Mouse (Mus musculus) ovary, postnatal 36 days (tissue): Measurements from ENCODE around the gene Trio.

Experiments used
- DNase-seq: peaks from one replicate; pipeline ENCODE4 v3.0.0; 2022; ENCODE audit warnings: low spot score, mixed read lengths

Trio gene

GRCm38 (mm10) chr15:27876327-27876726 is 149.3 kb downstream of the Trio start:
- DNase-seq: no peak

GRCm38 (mm10) chr15:27875753-27876152 is 149.9 kb downstream of the Trio start:
- DNase-seq: no peak

- DNase-seq: no peak
Observed at GRCm38 (mm10) chr15:27873747-27874320, 151.8 kb downstream of the Trio start.

- no peak for DNase-seq
Observed at GRCm38 (mm10) chr15:27872286-27872685, 153.4 kb downstream of the Trio start.

GRCm38 (mm10) chr15:27871708-27872107 is 153.9 kb downstream of the Trio start:
- no peak for DNase-seq

GRCm38 (mm10) chr15:27871260-27871659 is 154.4 kb downstream of the Trio start:
- DNase-seq: no peak

- no peak for DNase-seq
Observed at GRCm38 (mm10) chr15:27869001-27869400, 156.6 kb downstream of the Trio start.

- DNase-seq: no peak
Observed at GRCm38 (mm10) chr15:27867831-27868230, 157.8 kb downstream of the Trio start.

GRCm38 (mm10) chr15:27866471-27866870 is 159.2 kb downstream of the Trio start:
- no peak for DNase-seq

GRCm38 (mm10) chr15:27866053-27866452 is 159.6 kb downstream of the Trio start:
- no peak for DNase-seq

- no peak for DNase-seq
Observed at GRCm38 (mm10) chr15:27864397-27864796, 161.3 kb downstream of the Trio start.

- no peak for DNase-seq
Observed at GRCm38 (mm10) chr15:27862949-27863348, 162.7 kb downstream of the Trio start.

GRCm38 (mm10) chr15:27860439-27860838 is 165.2 kb downstream of the Trio start:
- DNase-seq: no peak

- DNase-seq: no peak
Observed at GRCm38 (mm10) chr15:27859590-27859989, 166.1 kb downstream of the Trio start.

GRCm38 (mm10) chr15:27859115-27859514 is 166.5 kb downstream of the Trio start:
- no peak for DNase-seq

- DNase-seq: no peak
Observed at GRCm38 (mm10) chr15:27858179-27858819, 167.3 kb downstream of the Trio start.

- no peak for DNase-seq
Observed at GRCm38 (mm10) chr15:27857242-27857641, 168.4 kb downstream of the Trio start.

- DNase-seq: no peak
Observed at GRCm38 (mm10) chr15:27856050-27856787, 169.4 kb downstream of the Trio start.

GRCm38 (mm10) chr15:27851312-27851711 is 174.3 kb downstream of the Trio start:
- DNase-seq: no peak

GRCm38 (mm10) chr15:27850904-27851303 is 174.7 kb downstream of the Trio start:
- DNase-seq: peak; percentile 41

- DNase-seq: peak; percentile 21
Observed at GRCm38 (mm10) chr15:27849910-27850309, 175.7 kb downstream of the Trio start.

- DNase-seq: no peak
Observed at GRCm38 (mm10) chr15:27841696-27842095, 184.0 kb downstream of the Trio start.

- DNase-seq: peak; percentile 41
Observed at GRCm38 (mm10) chr15:27840579-27840978, 185.1 kb downstream of the Trio start.
